Mouse (Mus musculus) G1E (cell line): ENCODE measurements at regions not wholly inside any gene's neighbourhood (a gene's known extent, or its start where the extent isn't known, plus 50 kb on each side); places are given as distances from the start of the nearest gene placed in this dataset.

Experiments used
- CTCF ChIP-seq: IDR thresholded peaks from 2 replicates; pipeline ENCODE4 v1.5.1; 2012; ENCODE audit warnings: low read depth, low read length, inconsistent platforms, mixed read lengths
- GATA1 ChIP-seq: IDR thresholded peaks from 2 replicates; pipeline ENCODE4 v1.6.1; 2012; ENCODE audit warnings: borderline replicate concordance, low read length, inconsistent platforms, mixed read lengths
- POLR2AphosphoS5 ChIP-seq: IDR thresholded peaks from 2 replicates; pipeline ENCODE4 v1.6.1; 2012; ENCODE audit warnings: low read depth, low read length, inconsistent platforms; ENCODE audit not compliant: insufficient replicate concordance
- TAL1 ChIP-seq: conservative IDR thresholded peaks from 2 replicates; pipeline ENCODE4 v1.6.1; 2012; ENCODE audit warnings: low read depth, low read length, inconsistent platforms, mixed read lengths

- no peak for TF ChIP-seq GATA1
- no peak for TF ChIP-seq CTCF
- TF ChIP-seq TAL1 = no peak
- no peak for TF ChIP-seq POLR2AphosphoS5
Observed at GRCm38 (mm10) chr12:104607410-104607809, 134.3 kb upstream of the Gsc start.
